ENCODE assay signal across 24 mouse cellular contexts in the genomic region with DNA sequence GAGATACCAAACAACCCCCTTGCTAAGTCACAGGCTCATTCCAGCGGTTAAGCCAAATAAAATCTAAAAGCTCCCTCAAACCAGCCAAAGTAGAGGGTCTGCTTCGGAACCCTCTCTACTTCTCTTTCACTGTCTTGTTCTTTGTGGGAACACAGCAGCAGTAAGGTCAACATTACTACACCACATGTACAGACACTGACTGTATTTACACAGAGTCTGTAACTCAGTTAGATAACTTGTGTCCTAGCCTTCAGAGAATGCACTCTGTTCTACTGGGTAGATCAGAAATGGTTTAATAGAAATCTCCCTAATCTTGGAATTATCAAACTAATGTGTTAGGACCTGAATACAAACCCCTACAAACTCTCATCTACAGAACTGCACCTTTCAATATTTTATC. TPM values are rescaled to one million over a fixed set of nuclear protein-coding genes. Genes with fewer than 3 reads are reported as not detected.
DNase-seq lines count a peak whose midpoint lies in the region; ATAC-seq and TF ChIP-seq lines count a peak whose summit lies in the region.
"Had no signal": no experiment of that assay in that cellular context is flagged by ENCODE, and none has a peak within 500 bp of the region (broad histone marks: within the 10 kb centered on the region; RNA-seq: fewer than 3 reads in every experiment).

No protein-coding gene starts in this region.

- H3K36me3 ChIP-seq in intestine, postnatal 0 days (ENCODE audit: control insufficient read depth, insufficient read depth), result peaks cover 23% of the 10 kb centered on the region
- 0 out of 2 replicates have a peak, but pooled peaks cover 10% of the 10 kb centered on the region for H3K36me3 ChIP-seq in intestine, embryonic 16.5 days (ENCODE audit: control insufficient read depth, insufficient read depth, low read length)
- H3K36me3 ChIP-seq in lung, embryonic 14.5 days (ENCODE audit: insufficient read depth), result 0 out of 2 replicates have a peak, but pooled peaks cover 7% of the 10 kb centered on the region
- H3K36me3 ChIP-seq: hindbrain, embryonic 15.5 days; midbrain, embryonic 12.5 days had no signal

- H3K9ac ChIP-seq in intestine, postnatal 0 days (ENCODE audit: low read depth, low read length), result no peak overlapping the region
- H3K9ac ChIP-seq in intestine, embryonic 16.5 days (ENCODE audit: low read depth, low read length), result no peak overlapping the region
- H3K9ac ChIP-seq in lung, embryonic 14.5 days, result no peak overlapping the region
- H3K9ac ChIP-seq: embryonic facial prominence, embryonic 12.5 days; forebrain, postnatal 0 days; hindbrain, embryonic 15.5 days; liver, embryonic 13.5 days; midbrain, embryonic 12.5 days; neural tube, embryonic 12.5 days had no signal

- no peak for DNase-seq in gastrocnemius, adult 2 months
- DNase-seq in gastrocnemius, adult 18-20 months (ENCODE audit: low spot score), result no peak
- no peak for DNase-seq in lung, embryonic 14.5 days
- DNase-seq in lung, adult 18-20 months, result no peak
- no peak for DNase-seq in kidney, adult 18-20 months
- DNase-seq: adrenal gland, postnatal 25 days; forebrain, postnatal 0 days; heart, postnatal 4 days; kidney, adult 11 months; kidney, postnatal 4 days; liver, embryonic 13.5 days; lung, postnatal 10 days; retina, postnatal 1 day; right cerebral cortex, postnatal 25 days; spleen, adult 18-20 months had no signal

- H3K4me1 ChIP-seq in intestine, postnatal 0 days (replicated peaks; ENCODE audit: control insufficient read depth, insufficient read depth, low read length), result no peaks in the 10 kb centered on the region
- H3K4me1 ChIP-seq in intestine, embryonic 16.5 days (ENCODE audit: control insufficient read depth, insufficient read depth, low read length), result peaks cover 4% of the 10 kb centered on the region; the same call in 1 of the 2 replicates
- H3K4me1 ChIP-seq in lung, embryonic 14.5 days (ENCODE audit: insufficient read depth), result peaks cover 5% of the 10 kb centered on the region; the same call in 1 of the 2 replicates

- no peaks in the 10 kb centered on the region for H3K27me3 ChIP-seq in intestine, postnatal 0 days (replicated peaks; ENCODE audit: control insufficient read depth, insufficient read depth, low read length)
- no peaks in the 10 kb centered on the region for H3K27me3 ChIP-seq in intestine, embryonic 16.5 days (replicated peaks; ENCODE audit: control insufficient read depth, insufficient read depth, low read length)
- no peaks in the 10 kb centered on the region for H3K27me3 ChIP-seq in lung, embryonic 14.5 days (ENCODE audit: insufficient read depth, low read length)
- H3K27me3 ChIP-seq: embryonic facial prominence, embryonic 12.5 days; heart, embryonic 12.5 days; hindbrain, embryonic 15.5 days; liver, embryonic 13.5 days; midbrain, embryonic 12.5 days; neural tube, embryonic 12.5 days had no signal

- WGBS in intestine, postnatal 0 days, result 93% methylated on average over 2 of the region's 2 CpGs
- WGBS in intestine, embryonic 16.5 days, result 80% methylated on average over 2 of the region's 2 CpGs
- WGBS in lung, embryonic 14.5 days, result 86% methylated on average over 2 of the region's 2 CpGs

- H3K27ac ChIP-seq in gastrocnemius, adult 2 months, result 0 out of 2 replicates have a peak overlapping the region, but pooled peaks have one; percentile 86
- H3K27ac ChIP-seq in intestine, postnatal 0 days (ENCODE audit: low read depth, low read length), result no peak overlapping the region
- no peak overlapping the region for H3K27ac ChIP-seq in intestine, embryonic 16.5 days (ENCODE audit: low read length)
- H3K27ac ChIP-seq in lung, embryonic 14.5 days (ENCODE audit: low read depth), result peak overlapping the region; percentile 24; the same call in 1 of the 2 replicates
- H3K27ac ChIP-seq: embryonic facial prominence, embryonic 12.5 days; hindbrain, embryonic 15.5 days; limb, embryonic 10.5 days; liver, embryonic 13.5 days; midbrain, embryonic 12.5 days; neural tube, embryonic 12.5 days had no signal

- ATAC-seq in intestine, postnatal 0 days, result no peak
- no peak for ATAC-seq in intestine, embryonic 16.5 days
- ATAC-seq in lung, embryonic 14.5 days (ENCODE audit: insufficient read depth), result no peak
- ATAC-seq: CD4-positive, CD25-positive, alpha-beta regulatory T cell, adult 4 months; forebrain, postnatal 0 days had no signal

- H3K9me3 ChIP-seq in intestine, postnatal 0 days (ENCODE audit: control insufficient read depth), result no peaks in the 10 kb centered on the region
- no peaks in the 10 kb centered on the region for H3K9me3 ChIP-seq in intestine, embryonic 16.5 days (ENCODE audit: control insufficient read depth, low read length)
- H3K9me3 ChIP-seq in lung, embryonic 14.5 days (ENCODE audit: low read depth, low read length), result no peaks in the 10 kb centered on the region
- H3K9me3 ChIP-seq: embryonic facial prominence, embryonic 12.5 days; heart, embryonic 12.5 days; hindbrain, embryonic 15.5 days; limb, embryonic 10.5 days; liver, embryonic 13.5 days; midbrain, embryonic 12.5 days; neural tube, embryonic 12.5 days had no signal

- intact Hi-C loops in gastrocnemius, adult 2 months (cut with DNase I), result no loop called here

- H3K4me3 ChIP-seq in gastrocnemius, adult 2 months, result no peak overlapping the region
- no peak overlapping the region for H3K4me3 ChIP-seq in intestine, postnatal 0 days (ENCODE audit: low read depth, low read length)
- H3K4me3 ChIP-seq in intestine, embryonic 16.5 days (ENCODE audit: low read length), result no peak overlapping the region
- no peak overlapping the region for H3K4me3 ChIP-seq in lung, embryonic 14.5 days (ENCODE audit: low read depth, low read length)
- H3K4me3 ChIP-seq: embryonic facial prominence, embryonic 12.5 days; heart, embryonic 12.5 days; hindbrain, embryonic 15.5 days; limb, embryonic 10.5 days; liver, embryonic 13.5 days; midbrain, embryonic 12.5 days; neural tube, embryonic 12.5 days had no signal

- TF ChIP-seq CTCF in gastrocnemius, adult 2 months (IDR thresholded peaks at IDR 0.05), result no peak
- no peak for TF ChIP-seq CTCF in intestine, postnatal 0 days (IDR thresholded peaks at IDR 0.05; ENCODE audit: low read depth)
- TF ChIP-seq CTCF in lung, embryonic 14.5 days (IDR thresholded peaks at IDR 0.05; ENCODE audit: low read depth), result no peak

- H3K4me2 ChIP-seq in intestine, postnatal 0 days (replicated peaks; ENCODE audit: low read depth), result peak overlapping the region; percentile 21; the same call in 1 of the 2 replicates
- H3K4me2 ChIP-seq in intestine, embryonic 16.5 days (ENCODE audit: low read depth, low read length), result no peak overlapping the region
- no peak overlapping the region for H3K4me2 ChIP-seq in lung, embryonic 14.5 days
- H3K4me2 ChIP-seq: embryonic facial prominence, embryonic 12.5 days; heart, embryonic 12.5 days; hindbrain, embryonic 15.5 days; liver, embryonic 13.5 days; midbrain, embryonic 12.5 days; neural tube, embryonic 12.5 days had no signal

RNA-seq across cellular contexts. Expression of gene Appl2, which starts 12.3 kb away (rescaled TPM):
- 10 to 100 TPM; 19.3 to 21.0 TPM for total RNA-seq in gastrocnemius, adult 2 months (2021)
- 10 to 100 TPM; 17.8 to 18.4 TPM for total RNA-seq in gastrocnemius, adult 18-20 months (2021)
- polyA plus RNA-seq in intestine, postnatal 0 days (2015; fragmentation: Nextera tagmentation; extraction: Ambion mirVana), result 27.5 and 28.3 TPM in 2 replicates
- 50.4 and 53.0 TPM in 2 replicates for polyA plus RNA-seq in intestine, embryonic 16.5 days (2015; fragmentation: Nextera tagmentation; extraction: Ambion mirVana)
- 33.5 and 35.7 TPM in 2 replicates for polyA plus RNA-seq in lung, embryonic 14.5 days (2014; fragmentation: Nextera tagmentation; extraction: Ambion mirVana)

Comparison
In these comparisons a context has a peak if more than half of its experiments do, and no peak if none do; other contexts are left out.
1. H3K27ac ChIP-seq: peak in gastrocnemius, adult 2 months (single experiment) and lung, embryonic 14.5 days (single experiment); none in intestine, postnatal 0 days (single experiment) and intestine, embryonic 16.5 days (single experiment).